Mouse (Mus musculus) embryonic fibroblast, embryonic 13.5 days (primary cell): ENCODE measurements around the gene Tead1. TPM values are rescaled to one million over a fixed set of nuclear protein-coding genes. Genes with fewer than 3 reads are reported as not detected.

Experiments used
- H3K27ac ChIP-seq: 2 replicates; pipeline ENCODE4 v1.5.1; 2012; ENCODE audit warnings: low read length, control low read depth, inconsistent platforms; ENCODE audit not compliant: insufficient read depth
- H3K4me1 ChIP-seq: 2 replicates; pipeline ENCODE4 v1.6.1; 2011; ENCODE audit warnings: low read length; ENCODE audit not compliant: control insufficient read depth, insufficient read depth
- H3K4me3 ChIP-seq: 2 replicates; pipeline ENCODE4 v1.5.1; 2011; ENCODE audit warnings: mild to moderate bottlenecking, control low read depth, low read length; ENCODE audit not compliant: insufficient read depth
- CTCF ChIP-seq: IDR thresholded peaks from 2 replicates; pipeline ENCODE4 v1.5.1; 2011; ENCODE audit warnings: mild to moderate bottlenecking, control low read depth, low read length, moderate library complexity, borderline replicate concordance; ENCODE audit not compliant: insufficient read depth
- POLR2A ChIP-seq: IDR thresholded peaks from 2 replicates; pipeline ENCODE4 v1.6.1; 2011; ENCODE audit warnings: low read depth, mild to moderate bottlenecking, control low read depth, low read length, moderate library complexity
- polyA plus RNA-seq: library from polyadenylated mRNA; stranded (reverse); fragments of >200 nt; gene quantifications from 2 replicates; pipeline ENCODE4 v1.2.4, GENCODE M21; 2011; ENCODE audit warnings: low read depth; ENCODE audit not compliant: missing spikeins, insufficient read length

Gene Tead1
- polyA plus RNA-seq, 1 experiment: 209 TPM

GRCm38 (mm10) chr7:112892595-112892994 is 213.5 kb downstream of the Tead1 start:
- Histone ChIP-seq H3K4me3 (no peak overlapping the region), H3K27ac (no peak overlapping the region), H3K4me1 (no peaks in the 10 kb centered on the region)
- TF ChIP-seq POLR2A (no peak), CTCF (no peak)

- Histone ChIP-seq H3K4me3 (no peak overlapping the region), H3K27ac (no peak overlapping the region), H3K4me1 (no peaks in the 10 kb centered on the region)
- TF ChIP-seq POLR2A (no peak), CTCF (no peak)
Measured at GRCm38 (mm10) chr7:112896363-112896762, 217.2 kb downstream of the Tead1 start.

GRCm38 (mm10) chr7:112901710-112902109 is 222.6 kb downstream of the Tead1 start:
- TF ChIP-seq CTCF (no peak), POLR2A (no peak)
- no peak overlapping the region for H3K4me3 ChIP-seq
- H3K27ac ChIP-seq: no peak overlapping the region
- no peaks in the 10 kb centered on the region for H3K4me1 ChIP-seq

GRCm38 (mm10) chr7:112906848-112907247 is 227.7 kb downstream of the Tead1 start:
- TF ChIP-seq CTCF: no peak
- no peak for TF ChIP-seq POLR2A
- no peaks in the 10 kb centered on the region for H3K4me1 ChIP-seq
- no peak overlapping the region for H3K4me3 ChIP-seq
- no peak overlapping the region for H3K27ac ChIP-seq

GRCm38 (mm10) chr7:112907468-112907867 is 228.3 kb downstream of the Tead1 start:
- Histone ChIP-seq H3K4me3 (no peak overlapping the region), H3K27ac (no peak overlapping the region), H3K4me1 (no peaks in the 10 kb centered on the region)
- TF ChIP-seq CTCF (no peak), POLR2A (no peak)

GRCm38 (mm10) chr7:112909164-112909563 is 230.0 kb downstream of the Tead1 start:
- Histone ChIP-seq H3K27ac (no peak overlapping the region), H3K4me1 (no peaks in the 10 kb centered on the region), H3K4me3 (no peak overlapping the region)
- no peak for TF ChIP-seq POLR2A
- no peak for TF ChIP-seq CTCF

GRCm38 (mm10) chr7:112912969-112913368 is 233.9 kb downstream of the Tead1 start:
- TF ChIP-seq POLR2A: no peak
- no peak for TF ChIP-seq CTCF
- Histone ChIP-seq H3K4me3 (no peak overlapping the region), H3K4me1 (peaks cover 4% of the 10 kb centered on the region; the same call in 1 of the 2 replicates), H3K27ac (no peak overlapping the region)

GRCm38 (mm10) chr7:112915571-112915970 is 236.5 kb downstream of the Tead1 start:
- peaks cover 4% of the 10 kb centered on the region; the same call in 1 of the 2 replicates for H3K4me1 ChIP-seq
- no peak overlapping the region for H3K27ac ChIP-seq
- TF ChIP-seq CTCF: no peak
- no peak for TF ChIP-seq POLR2A
- no peak overlapping the region for H3K4me3 ChIP-seq

- Histone ChIP-seq H3K4me1 (peaks cover 4% of the 10 kb centered on the region; the same call in 1 of the 2 replicates), H3K27ac (no peak overlapping the region), H3K4me3 (no peak overlapping the region)
- TF ChIP-seq POLR2A (no peak), CTCF (no peak)
Measured at GRCm38 (mm10) chr7:112917613-112918278, 238.6 kb downstream of the Tead1 start.

- no peak overlapping the region for H3K27ac ChIP-seq
- H3K4me1 ChIP-seq: peaks cover 4% of the 10 kb centered on the region; the same call in 1 of the 2 replicates
- TF ChIP-seq CTCF (no peak), POLR2A (no peak)
- H3K4me3 ChIP-seq: no peak overlapping the region
Measured at GRCm38 (mm10) chr7:112918279-112918991, 239.3 kb downstream of the Tead1 start.
